Mouse (Mus musculus) embryonic facial prominence, embryonic 14.5 days (tissue): ENCODE results near the gene Rngtt. TPM values are rescaled to one million over a fixed set of nuclear protein-coding genes. Genes with fewer than 3 reads are reported as not detected.
"Not testable (repeated sequence)": the region's sequence is repeated elsewhere in the genome, so short reads cannot be mapped to it uniquely, and the experiment has no call there.

Experiments
- ATAC-seq: fragments of 200-750 bp; cut with Nextera tagmentation; 2 replicates; pipeline ENCODE4 v1.8.0; 2017; ENCODE audit warnings: low read depth, moderate number of reproducible peaks, moderate TSS enrichment
- DNase-seq: peaks from one replicate; pipeline ENCODE4 v3.0.0-alpha.2; 2015; ENCODE audit warnings: low spot score
- H3K27ac ChIP-seq: fragments of 300-500 bp; sonication (generic); replicated peaks from 2 replicates; pipeline ENCODE4 v1.5.1; 2014; ENCODE audit warnings: low read depth, mild to moderate bottlenecking, low read length, moderate library complexity
- H3K27me3 ChIP-seq: fragments of 300-500 bp; sonication (generic); replicated peaks from 2 replicates; pipeline ENCODE4 v1.6.1; 2014; ENCODE audit warnings: low read length; ENCODE audit not compliant: control insufficient read depth, insufficient read depth
- H3K36me3 ChIP-seq: fragments of 300-500 bp; sonication (generic); 2 replicates; pipeline ENCODE4 v1.6.1; 2014; ENCODE audit warnings: low read length, mixed read lengths; ENCODE audit not compliant: control insufficient read depth, insufficient read depth
- H3K4me1 ChIP-seq: fragments of 300-500 bp; sonication (generic); 2 replicates; pipeline ENCODE4 v1.6.1; 2014; ENCODE audit warnings: antibody characterized with exemption, low read length; ENCODE audit not compliant: control insufficient read depth, insufficient read depth
- H3K4me2 ChIP-seq: fragments of 300-500 bp; sonication (generic); 2 replicates; pipeline ENCODE4 v1.6.1; 2014; ENCODE audit warnings: low read depth, mild to moderate bottlenecking, low read length, moderate library complexity, mixed read lengths
- H3K4me3 ChIP-seq: fragments of 300-500 bp; sonication (generic); 2 replicates; pipeline ENCODE4 v1.5.1; 2014; ENCODE audit warnings: low read depth, mild to moderate bottlenecking, low read length
- H3K9ac ChIP-seq: fragments of 300-500 bp; sonication (generic); 2 replicates; pipeline ENCODE4 v1.6.1; 2014; ENCODE audit warnings: low read depth, mild to moderate bottlenecking, low read length, moderate library complexity, mixed read lengths
- H3K9me3 ChIP-seq: fragments of 300-500 bp; sonication (generic); 2 replicates; pipeline ENCODE4 v1.6.1; 2016; ENCODE audit warnings: low read length; ENCODE audit not compliant: control insufficient read depth
- WGBS: fragments of 180-500 bp; shearing (Covaris S2); extraction: QIAGEN DNeasy Blood & Tissue Kit; methylation state at CpG from one replicate; pipeline ENCODE4 v1.1.7; 2014; 5-methylcytosine and 5-hydroxymethylcytosine counted together
- polyA plus RNA-seq: library from polyadenylated mRNA; unstranded; fragments of >200 nt; fragmentation: Nextera tagmentation; extraction: Ambion mirVana; gene quantifications from 2 replicates; pipeline ENCODE4 v1.2.1, GENCODE M21; 2014

Gene Rngtt
- polyA plus RNA-seq, 1 experiment from 2014 or later = 18.9 TPM

- H3K9ac ChIP-seq, H3K4me3 ChIP-seq, H3K27ac ChIP-seq, ATAC-seq, H3K27me3 ChIP-seq, H3K9me3 ChIP-seq, DNase-seq, H3K36me3 ChIP-seq, H3K4me2 ChIP-seq, H3K4me1 ChIP-seq: not testable (repeated sequence)
- WGBS = 75% methylated on average over 6 of the region's 6 CpGs
These were observed 9.0 kb upstream of the Rngtt start for GRCm38 (mm10) chr4:33300891-33301665.

GRCm38 (mm10) chr4:33303057-33303456 is 7.1 kb upstream of the Rngtt start:
- 100% methylated on average over 1 of the region's 1 CpGs for WGBS
- no peak overlapping the region for H3K4me3 ChIP-seq
- H3K9ac ChIP-seq = no peak overlapping the region
- no peaks in the 10 kb centered on the region for H3K9me3 ChIP-seq
- no peak overlapping the region for H3K4me2 ChIP-seq
- no peaks in the 10 kb centered on the region for H3K27me3 ChIP-seq
- no peaks in the 10 kb centered on the region for H3K36me3 ChIP-seq
- ATAC-seq (no peak), DNase-seq (no peak)
- H3K27ac ChIP-seq = no peak overlapping the region
- no peaks in the 10 kb centered on the region for H3K4me1 ChIP-seq

- DNase-seq (no peak), ATAC-seq (no peak)
- Histone ChIP-seq H3K4me3 (no peak overlapping the region), H3K9me3 (no peaks in the 10 kb centered on the region), H3K4me2 (no peak overlapping the region), H3K27ac (no peak overlapping the region), H3K9ac (no peak overlapping the region), H3K4me1 (0 out of 2 replicates have a peak, but pooled peaks cover 7% of the 10 kb centered on the region), H3K36me3 (no peaks in the 10 kb centered on the region), H3K27me3 (no peaks in the 10 kb centered on the region)
- 69% methylated on average over 4 of the region's 4 CpGs for WGBS
These were observed 3.0 kb upstream of the Rngtt start for GRCm38 (mm10) chr4:33307146-33307545.

GRCm38 (mm10) chr4:33310840-33311437 is 828 bp downstream of the Rngtt start:
- ATAC-seq = no peak
- Histone ChIP-seq H3K9ac (peak overlapping the region; percentile 85), H3K4me1 (0 out of 2 replicates have a peak, but pooled peaks cover 7% of the 10 kb centered on the region), H3K4me2 (peak overlapping the region; percentile 69), H3K27me3 (no peaks in the 10 kb centered on the region), H3K36me3 (no peaks in the 10 kb centered on the region), H3K4me3 (peak overlapping the region; percentile 81), H3K27ac (no peak overlapping the region), H3K9me3 (no peaks in the 10 kb centered on the region)
- no peak for DNase-seq
- WGBS = 18% methylated on average over 12 of the region's 12 CpGs

- H3K9ac ChIP-seq, DNase-seq, H3K27ac ChIP-seq, H3K4me2 ChIP-seq, H3K4me1 ChIP-seq, H3K4me3 ChIP-seq, H3K27me3 ChIP-seq, ATAC-seq, H3K36me3 ChIP-seq, H3K9me3 ChIP-seq: not testable (repeated sequence)
- WGBS = 98% methylated on average over 7 of the region's 8 CpGs
These were observed 4.0 kb downstream of the Rngtt start for GRCm38 (mm10) chr4:33314150-33314549.

GRCm38 (mm10) chr4:33315840-33316239 is 5.7 kb downstream of the Rngtt start:
- Histone ChIP-seq H3K4me2 (no peak overlapping the region), H3K4me3 (no peak overlapping the region), H3K36me3 (no peaks in the 10 kb centered on the region), H3K27me3 (no peaks in the 10 kb centered on the region), H3K9ac (no peak overlapping the region), H3K27ac (no peak overlapping the region), H3K4me1 (0 out of 2 replicates have a peak, but pooled peaks cover 6% of the 10 kb centered on the region), H3K9me3 (no peaks in the 10 kb centered on the region)
- no peak for DNase-seq
- ATAC-seq = no peak
- 82% methylated on average over 5 of the region's 5 CpGs for WGBS

- no peak overlapping the region for H3K4me2 ChIP-seq
- H3K9me3 ChIP-seq = no peaks in the 10 kb centered on the region
- H3K27ac ChIP-seq = no peak overlapping the region
- H3K9ac ChIP-seq = no peak overlapping the region
- no peaks in the 10 kb centered on the region for H3K4me1 ChIP-seq
- peaks cover 63% of the 10 kb centered on the region for H3K36me3 ChIP-seq
- no peak overlapping the region for H3K4me3 ChIP-seq
- DNase-seq (no peak), ATAC-seq (no peak)
- H3K27me3 ChIP-seq = no peaks in the 10 kb centered on the region
- WGBS = 93% methylated on average over 4 of the region's 4 CpGs
These were observed 21.0 kb downstream of the Rngtt start for GRCm38 (mm10) chr4:33331147-33331546.

GRCm38 (mm10) chr4:33332956-33333455 is 22.9 kb downstream of the Rngtt start:
- Histone ChIP-seq H3K4me3 (no peak overlapping the region), H3K9me3 (no peaks in the 10 kb centered on the region), H3K4me1 (no peaks in the 10 kb centered on the region), H3K9ac (no peak overlapping the region), H3K27ac (no peak overlapping the region), H3K27me3 (no peaks in the 10 kb centered on the region), H3K4me2 (no peak overlapping the region), H3K36me3 (peaks cover 54% of the 10 kb centered on the region)
- no peak for ATAC-seq
- no peak for DNase-seq
- 100% methylated on average over 1 of the region's 1 CpGs for WGBS
